Mouse (Mus musculus) liver, embryonic 14.5 days (tissue): Measurements from ENCODE around the gene Trmt61a. TPM values are rescaled to one million over a fixed set of nuclear protein-coding genes. Genes with fewer than 3 reads are reported as not detected.

ENCODE experiments used
- ATAC-seq: fragments of 200-750 bp; cut with Nextera tagmentation; 2 replicates; pipeline ENCODE4 v1.8.0; 2017; ENCODE audit warnings: moderate number of reproducible peaks, mild to moderate bottlenecking, moderate library complexity; ENCODE audit not compliant: insufficient read depth
- DNase-seq, 3 experiments: peaks; one replicate each; pipeline ENCODE4 v3.0.0-alpha.2; 2012 to 2013; ENCODE audit warnings: low read depth in 3 of 3, low spot score in 3 of 3
- H3K27ac ChIP-seq: fragments of 300-500 bp; sonication (generic); 2 replicates; pipeline ENCODE4 v1.5.1; 2014; ENCODE audit warnings: moderate library complexity, mild to moderate bottlenecking, control low read depth, inconsistent platforms
- H3K27me3 ChIP-seq: fragments of 300-500 bp; sonication (generic); 2 replicates; pipeline ENCODE4 v1.6.1; 2014; ENCODE audit warnings: mild to moderate bottlenecking, low read length, moderate library complexity; ENCODE audit not compliant: control insufficient read depth, insufficient read depth
- H3K36me3 ChIP-seq: fragments of 300-500 bp; sonication (generic); replicated peaks from 2 replicates; pipeline ENCODE4 v1.6.1; 2014; ENCODE audit warnings: low read depth; ENCODE audit not compliant: control insufficient read depth, insufficient read depth
- H3K4me1 ChIP-seq, 2 experiments: fragments of 200-500 bp in 1 of 2; fragments of 300-500 bp in 1 of 2; sonication (generic) in 1 of 2; replicated peaks; 2 replicates each; pipeline ENCODE4 v1.6.1; 2012 to 2014; ENCODE audit warnings: antibody characterized with exemption in 1 of 2, inconsistent platforms in 1 of 2, low read length in 1 of 2; ENCODE audit not compliant: control insufficient read depth in 2 of 2, insufficient read depth in 2 of 2
- H3K4me2 ChIP-seq: fragments of 300-500 bp; sonication (generic); 2 replicates; pipeline ENCODE4 v1.6.1; 2014; ENCODE audit warnings: low read depth, mild to moderate bottlenecking, control low read depth, moderate library complexity
- H3K4me3 ChIP-seq, 2 experiments: fragments of 200-500 bp in 1 of 2; fragments of 300-500 bp in 1 of 2; sonication (generic) in 1 of 2; 2 replicates each; pipeline ENCODE4 v1.5.1; 2012 to 2014; ENCODE audit warnings: low read depth in 2 of 2, low read length in 2 of 2, mild to moderate bottlenecking in 2 of 2, control low read depth in 1 of 2, inconsistent platforms in 1 of 2, moderate library complexity in 1 of 2; ENCODE audit not compliant: insufficient read depth in 1 of 2
- H3K9ac ChIP-seq: fragments of 300-500 bp; sonication (generic); replicated peaks from 2 replicates; pipeline ENCODE4 v1.6.1; 2014; ENCODE audit warnings: mild to moderate bottlenecking, control low read depth, moderate library complexity
- H3K9me3 ChIP-seq: fragments of 300-500 bp; sonication (generic); 2 replicates; pipeline ENCODE4 v1.6.1; 2016; ENCODE audit warnings: low read length, mixed read lengths; ENCODE audit not compliant: control insufficient read depth
- CTCF ChIP-seq: IDR thresholded peaks from 2 replicates; pipeline ENCODE4 v1.5.1; 2016; ENCODE audit warnings: antibody characterized with exemption, low read depth, control low read depth
- EP300 ChIP-seq: IDR thresholded peaks from 2 replicates; pipeline ENCODE4 v1.6.1; 2016; ENCODE audit warnings: antibody characterized with exemption, low read depth
- WGBS: fragments of 180-500 bp; shearing (Covaris S2); extraction: QIAGEN DNeasy Blood & Tissue Kit; methylation state at CpG from one replicate; pipeline ENCODE4 v1.1.7; 2014; ENCODE audit not compliant: insufficient replicate concordance; 5-methylcytosine and 5-hydroxymethylcytosine counted together
- polyA plus RNA-seq, 2 experiments: library from polyadenylated mRNA; depleted of rRNA in 1 of 2; stranded (reverse) in 1 of 2; unstranded in 1 of 2; fragments of >200 nt; fragmentation: Nextera tagmentation in 1 of 2; extraction: Ambion mirVana in 1 of 2; gene quantifications; 2 replicates each; pipeline versions ENCODE4 v1.2.1 to v1.2.3; 2012 to 2014

The Trmt61a gene
- polyA plus RNA-seq, 2 experiments: 3.3 to 19.3 TPM

GRCm38 (mm10) chr12:111672581-111672980 is 5.3 kb upstream of the Trmt61a start:
- Histone ChIP-seq H3K27me3 (peaks cover 52% of the 10 kb centered on the region), H3K4me3 (peak overlapping the region in 1 of 2 experiments; percentile 48; a peak in 1 of 4 replicates), H3K9ac (no peak overlapping the region), H3K27ac (no peak overlapping the region), H3K4me2 (peak overlapping the region; percentile 56), H3K4me1 (peaks cover 4 to 10% of the 10 kb centered on the region in 2 experiments; a peak in 3 of 4 replicates), H3K36me3 (no peaks in the 10 kb centered on the region), H3K9me3 (no peaks in the 10 kb centered on the region)
- ATAC-seq (no peak), DNase-seq (no peak)
- TF ChIP-seq CTCF: no peak
- no peak for TF ChIP-seq EP300
- WGBS: 15% methylated on average over 12 of the region's 12 CpGs

DNA sequence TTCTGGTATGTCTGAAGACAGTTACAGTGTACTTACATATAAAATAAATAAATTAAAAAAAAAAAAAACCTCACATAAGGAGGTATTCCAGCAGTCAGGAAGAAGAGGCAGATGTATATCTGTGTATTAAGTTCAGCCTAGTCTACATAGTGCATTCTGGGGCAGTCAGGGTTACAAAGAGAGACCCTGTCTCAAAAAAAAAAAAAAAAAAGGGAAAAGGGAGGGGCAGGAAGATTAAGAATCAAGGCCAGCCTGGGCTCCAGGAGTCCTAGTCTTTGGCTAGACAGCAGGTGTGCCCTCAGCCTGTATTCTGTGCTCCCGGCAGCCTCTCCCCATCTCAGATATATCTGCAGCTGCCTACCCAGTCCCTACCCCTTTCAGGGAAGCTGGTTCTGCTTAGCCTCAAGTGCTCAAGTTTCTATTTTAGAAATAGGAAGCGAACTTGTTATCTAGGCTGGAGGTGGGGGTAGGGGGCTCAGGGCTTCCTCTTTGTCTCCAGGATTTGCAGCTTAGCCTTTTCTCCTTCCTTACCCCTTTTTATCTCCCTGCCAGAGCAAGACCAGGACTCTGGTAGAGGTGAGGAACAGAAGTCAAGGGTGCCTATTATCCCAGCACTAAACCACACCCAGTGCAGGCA is 2.9 kb upstream of the Trmt61a start:
- peaks cover 8 to 12% of the 10 kb centered on the region in 2 experiments; a peak in 3 of 4 replicates for H3K4me1 ChIP-seq

DNA sequence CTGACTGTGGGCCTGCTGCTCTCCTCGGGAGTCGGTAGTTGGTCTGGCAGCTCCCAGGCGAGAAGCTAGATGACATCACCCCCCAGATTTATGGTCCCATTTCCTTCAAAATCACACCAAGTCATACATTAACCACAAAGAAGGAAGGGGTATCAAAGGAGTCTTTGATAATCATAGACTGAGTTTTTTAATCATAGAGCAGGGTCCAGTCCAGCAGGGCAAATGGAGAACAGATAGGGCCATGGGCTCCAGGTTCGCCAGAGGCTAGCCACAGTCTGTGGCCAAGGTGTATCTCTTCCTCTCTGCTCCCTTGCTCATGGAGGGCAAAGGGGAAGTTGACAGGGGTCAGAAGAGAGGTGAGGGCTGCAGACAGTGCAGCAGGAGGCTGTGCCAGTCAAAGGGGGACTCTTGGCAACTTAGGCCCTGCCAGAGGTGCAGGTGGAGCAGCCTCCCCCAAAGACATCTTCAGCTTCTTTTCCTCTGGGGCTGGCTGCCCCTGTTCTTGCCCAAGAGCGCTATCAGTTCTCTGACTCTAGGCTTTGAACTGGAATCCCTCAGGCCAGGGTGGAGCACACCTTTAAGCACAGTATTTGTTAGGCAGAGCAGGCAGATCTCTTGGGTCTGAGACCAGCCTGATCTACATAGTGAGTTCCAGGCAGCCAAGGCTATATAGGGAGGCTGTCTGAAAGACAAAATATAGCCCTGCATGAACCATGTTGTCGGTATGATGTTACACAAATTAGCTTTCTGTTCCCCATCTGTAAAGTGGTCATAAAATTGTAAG is 1.9 kb upstream of the Trmt61a start:
- H3K9me3 ChIP-seq: no peaks in the 10 kb centered on the region
- 43% methylated on average over 6 of the region's 6 CpGs for WGBS
- peaks cover 8 to 12% of the 10 kb centered on the region in 2 experiments; a peak in 3 of 4 replicates for H3K4me1 ChIP-seq
- no peak for DNase-seq
- H3K36me3 ChIP-seq: no peaks in the 10 kb centered on the region
- TF ChIP-seq EP300 (no peak), CTCF (no peak)
- no peak overlapping the region for H3K27ac ChIP-seq
- ATAC-seq: no peak
- no peak overlapping the region for H3K4me3 ChIP-seq
- H3K9ac ChIP-seq: no peak overlapping the region
- H3K4me2 ChIP-seq: no peak overlapping the region
- H3K27me3 ChIP-seq: peaks cover 34% of the 10 kb centered on the region

More for the DNA sequence above, 2.9 kb upstream of the Trmt61a start:
- ATAC-seq (no peak), DNase-seq (no peak)
- Histone ChIP-seq H3K4me2 (no peak overlapping the region), H3K9me3 (no peaks in the 10 kb centered on the region), H3K36me3 (no peaks in the 10 kb centered on the region), H3K9ac (no peak overlapping the region), H3K27me3 (peaks cover 44% of the 10 kb centered on the region), H3K4me3 (no peak overlapping the region), H3K27ac (no peak overlapping the region)
- 17% methylated on average over 2 of the region's 2 CpGs for WGBS
- TF ChIP-seq EP300: no peak
- TF ChIP-seq CTCF: no peak

DNA sequence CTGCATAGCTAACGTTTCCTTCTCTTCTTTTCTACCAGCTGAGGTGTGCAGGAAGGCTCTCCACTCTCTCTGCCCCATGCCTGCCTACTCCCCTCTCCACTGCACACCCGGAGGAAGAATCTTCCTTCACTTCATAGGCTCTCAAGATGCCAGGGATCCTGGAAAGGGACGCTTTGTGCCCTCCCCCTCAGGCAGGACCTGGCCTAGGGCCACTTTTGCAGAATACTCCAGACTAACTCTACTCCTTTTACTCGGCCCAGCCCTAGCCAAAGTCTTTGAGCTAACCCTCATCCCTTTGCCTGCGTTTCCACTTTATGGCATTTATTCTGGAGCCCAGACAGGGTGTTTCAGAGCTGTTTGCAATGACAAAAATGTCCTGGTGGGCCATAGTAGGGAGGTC is 484 bp upstream of the Trmt61a start:
- 23% methylated on average over 5 of the region's 5 CpGs for WGBS
- H3K4me1 ChIP-seq: peaks cover 8 to 12% of the 10 kb centered on the region in 2 experiments; a peak in 3 of 4 replicates

DNA sequence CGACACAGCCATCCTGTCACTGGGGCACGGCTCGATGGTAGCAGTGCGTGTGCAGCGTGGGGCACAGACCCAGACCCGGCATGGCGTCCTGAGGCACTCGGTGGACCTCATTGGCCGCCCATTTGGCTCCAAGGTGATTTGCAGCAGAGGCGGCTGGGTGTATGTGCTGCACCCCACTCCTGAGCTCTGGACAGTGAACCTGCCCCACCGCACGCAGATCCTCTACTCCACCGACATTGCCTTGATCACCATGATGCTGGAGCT is 697 bp downstream of the Trmt61a start:
- DNase-seq (no peak), ATAC-seq (no peak)
- peak overlapping the region; percentile 85 for H3K9ac ChIP-seq
- peak overlapping the region; percentile 91 to 96 for H3K4me3 ChIP-seq
- peak overlapping the region; percentile 96 for H3K4me2 ChIP-seq
- WGBS: 2% methylated on average over 13 of the region's 13 CpGs
- no peaks in the 10 kb centered on the region for H3K9me3 ChIP-seq
- H3K4me1 ChIP-seq: peaks cover 8 to 12% of the 10 kb centered on the region in 2 experiments; a peak in 3 of 4 replicates
- no peak overlapping the region for H3K27ac ChIP-seq
- TF ChIP-seq CTCF (no peak), EP300 (no peak)
- H3K27me3 ChIP-seq: peaks cover 8% of the 10 kb centered on the region
- H3K36me3 ChIP-seq: no peaks in the 10 kb centered on the region

More for the DNA sequence above, 484 bp upstream of the Trmt61a start:
- Histone ChIP-seq H3K9me3 (no peaks in the 10 kb centered on the region), H3K36me3 (no peaks in the 10 kb centered on the region), H3K9ac (peak overlapping the region; percentile 85), H3K4me2 (peak overlapping the region; percentile 96), H3K4me3 (peak overlapping the region; percentile 91 to 96), H3K27ac (peak overlapping the region; percentile 64), H3K27me3 (peaks cover 19% of the 10 kb centered on the region)
- TF ChIP-seq EP300 (no peak), CTCF (no peak)
- no peak for DNase-seq
- ATAC-seq: peak; percentile 21
